In the genomic region with DNA sequence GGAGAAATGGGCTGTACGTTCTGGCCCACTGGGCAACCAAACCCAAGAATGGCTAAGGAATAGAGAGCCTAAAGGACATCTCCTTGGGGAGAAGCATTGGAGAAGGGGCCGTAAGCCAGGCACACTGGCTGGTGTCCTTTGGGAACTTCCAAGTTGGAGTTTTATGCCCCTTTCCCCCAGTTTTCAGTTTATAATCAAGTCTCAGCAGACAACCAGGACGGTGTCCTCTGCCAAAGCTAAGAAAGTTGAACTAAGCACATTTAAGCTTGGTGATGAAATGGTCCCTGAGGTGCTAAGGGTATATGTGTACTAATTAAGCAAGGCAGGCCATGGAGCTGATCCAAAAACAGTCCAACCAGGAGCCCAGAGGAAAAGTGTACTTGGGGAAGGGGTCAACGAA, we compare ENCODE assay signal across 27 mouse cellular contexts.
DNase-seq lines count a peak whose midpoint lies in the region; ATAC-seq and TF ChIP-seq lines count a peak whose summit lies in the region.
"Had no signal": no experiment of that assay in that cellular context is flagged by ENCODE, and none has a peak within 500 bp of the region (broad histone marks: within the 10 kb centered on the region; RNA-seq: fewer than 3 reads in every experiment).

No protein-coding gene starts in this region.

- no peak overlapping the region for H3K4me2 ChIP-seq in limb, embryonic 14.5 days (replicated peaks; ENCODE audit: low read depth, low read length, severe bottlenecking)
- H3K4me2 ChIP-seq in forebrain, embryonic 15.5 days (replicated peaks): no peak overlapping the region
- H3K4me2 ChIP-seq: heart, embryonic 13.5 days; intestine, embryonic 15.5 days; lung, embryonic 14.5 days; midbrain, embryonic 15.5 days; neural tube, embryonic 15.5 days had no signal

- no peak for TF ChIP-seq POLR2A in limb, embryonic 14.5 days (IDR thresholded peaks at IDR 0.05; ENCODE audit: borderline replicate concordance, extremely low read depth, insufficient read depth, insufficient read length)

- no peaks in the 10 kb centered on the region for H3K36me3 ChIP-seq in limb, embryonic 14.5 days (ENCODE audit: control insufficient read depth, insufficient read depth, low read length)
- H3K36me3 ChIP-seq in forebrain, embryonic 15.5 days: no peaks in the 10 kb centered on the region
- H3K36me3 ChIP-seq in hindbrain, embryonic 10.5 days: no peaks in the 10 kb centered on the region
- H3K36me3 ChIP-seq: forebrain, embryonic 10.5 days; heart, embryonic 13.5 days; intestine, embryonic 15.5 days; midbrain, embryonic 15.5 days; neural tube, embryonic 15.5 days had no signal

- 65% methylated on average over 4 of the region's 4 CpGs for WGBS in limb, embryonic 14.5 days
- 93% methylated on average over 4 of the region's 4 CpGs for WGBS in forebrain, embryonic 15.5 days
- WGBS in hindbrain, embryonic 10.5 days: 94% methylated on average over 4 of the region's 4 CpGs

- no peak overlapping the region for H3K4me3 ChIP-seq in gastrocnemius, adult 2 months
- no peak overlapping the region for H3K4me3 ChIP-seq in brown adipose tissue, adult 24 weeks (ENCODE audit: insufficient read depth, low read depth, low read length)
- H3K4me3 ChIP-seq in limb, embryonic 14.5 days (replicated peaks; ENCODE audit: low read length): no peak overlapping the region
- no peak overlapping the region for H3K4me3 ChIP-seq in forebrain, embryonic 15.5 days
- no peak overlapping the region for H3K4me3 ChIP-seq in hindbrain, embryonic 10.5 days
- H3K4me3 ChIP-seq: forebrain, embryonic 10.5 days; heart, adult 2 months; heart, embryonic 13.5 days; intestine, embryonic 15.5 days; layer of hippocampus, adult 2 months; midbrain, embryonic 15.5 days; neural tube, embryonic 15.5 days had no signal

- no peak for DNase-seq in gastrocnemius, adult 2 months
- DNase-seq in gastrocnemius, postnatal 10 days: no peak
- peak; percentile 98 for DNase-seq in fat pad, adult 2 months (ENCODE audit: extremely low read depth, low read depth, low spot score)
- DNase-seq in limb, embryonic 14.5 days (ENCODE audit: low spot score): no peak
- no peak for DNase-seq in hindbrain, embryonic 10.5 days (ENCODE audit: low spot score)
- DNase-seq: cerebellum, adult 11-12 months; cerebellum, adult 9-11 months; embryo, embryonic 11 days; gastrocnemius, postnatal 25 days; heart, adult 2 months; heart, postnatal 10 days; kidney, adult 2 months; kidney, postnatal 36 days; lung, embryonic 14.5 days; lung, postnatal 14 days; spleen, adult 18-20 months had no signal

- intact Hi-C loops in gastrocnemius, adult 2 months (cut with DNase I): loop anchor here (5.0 to 10.0 kb wide), 3 partner anchors 38 to 170 kb away; partner anchors contain the start of gene Tgfbr3

- no peak for ATAC-seq in limb, embryonic 14.5 days (ENCODE audit: low FRiP score, low read depth)
- ATAC-seq in forebrain, embryonic 15.5 days (replicated peaks): no peak
- ATAC-seq: forebrain, embryonic 16.5 days; hindbrain, embryonic 16.5 days; intestine, embryonic 15.5 days; midbrain, embryonic 15.5 days had no signal

- H3K4me1 ChIP-seq in brown adipose tissue, adult 24 weeks (ENCODE audit: control insufficient read depth, insufficient read depth, insufficient read length, low read length): peaks cover 54% of the 10 kb centered on the region
- H3K4me1 ChIP-seq in limb, embryonic 14.5 days (ENCODE audit: control insufficient read depth, insufficient read depth, low read length): peaks cover 73% of the 10 kb centered on the region
- H3K4me1 ChIP-seq in forebrain, embryonic 15.5 days: peaks cover 21% of the 10 kb centered on the region
- H3K4me1 ChIP-seq in hindbrain, embryonic 10.5 days (replicated peaks): peaks cover 17% of the 10 kb centered on the region

- peak overlapping the region; percentile 84 for H3K27ac ChIP-seq in gastrocnemius, adult 2 months
- peak overlapping the region; percentile 79 for H3K27ac ChIP-seq in brown adipose tissue, adult 24 weeks (replicated peaks; ENCODE audit: low read depth, low read length)
- peak overlapping the region; percentile 35 for H3K27ac ChIP-seq in limb, embryonic 14.5 days (replicated peaks; ENCODE audit: low read depth, low read length)
- H3K27ac ChIP-seq in forebrain, embryonic 15.5 days (replicated peaks): no peak overlapping the region
- H3K27ac ChIP-seq in hindbrain, embryonic 10.5 days: no peak overlapping the region
- H3K27ac ChIP-seq: heart, adult 2 months; intestine, embryonic 15.5 days; layer of hippocampus, adult 2 months; liver, embryonic 14.5 days; midbrain, embryonic 15.5 days; neural tube, embryonic 15.5 days had no signal

- H3K9me3 ChIP-seq in limb, embryonic 14.5 days (ENCODE audit: control insufficient read depth, low read length): no peaks in the 10 kb centered on the region
- H3K9me3 ChIP-seq in forebrain, embryonic 15.5 days: no peaks in the 10 kb centered on the region
- no peaks in the 10 kb centered on the region for H3K9me3 ChIP-seq in hindbrain, embryonic 10.5 days
- H3K9me3 ChIP-seq: forebrain, embryonic 10.5 days; heart, embryonic 13.5 days; intestine, embryonic 15.5 days; midbrain, embryonic 15.5 days; neural tube, embryonic 15.5 days had no signal

- no peak for TF ChIP-seq CTCF in gastrocnemius, adult 2 months (IDR thresholded peaks at IDR 0.05)

- no peak overlapping the region for H3K9ac ChIP-seq in limb, embryonic 14.5 days (ENCODE audit: low read depth, low read length, severe bottlenecking)
- no peak overlapping the region for H3K9ac ChIP-seq in forebrain, embryonic 15.5 days (replicated peaks)
- H3K9ac ChIP-seq: heart, embryonic 13.5 days; intestine, embryonic 15.5 days; liver, embryonic 14.5 days; lung, embryonic 14.5 days; midbrain, embryonic 15.5 days; neural tube, embryonic 15.5 days had no signal

- H3K27me3 ChIP-seq in limb, embryonic 14.5 days (ENCODE audit: control insufficient read depth, insufficient read depth, low read length): no peaks in the 10 kb centered on the region
- peaks cover 22% of the 10 kb centered on the region; the same call in 1 of the 2 replicates for H3K27me3 ChIP-seq in forebrain, embryonic 15.5 days
- no peaks in the 10 kb centered on the region for H3K27me3 ChIP-seq in hindbrain, embryonic 10.5 days (ENCODE audit: insufficient read depth, poor library complexity, severe bottlenecking)
- H3K27me3 ChIP-seq: heart, embryonic 13.5 days; intestine, embryonic 15.5 days; midbrain, embryonic 15.5 days; neural tube, embryonic 15.5 days had no signal

Comparison
In these comparisons a context has a peak if more than half of its experiments do, and no peak if none do; other contexts are left out.
1. H3K27ac ChIP-seq: peak in gastrocnemius, adult 2 months (single experiment), brown adipose tissue, adult 24 weeks (single experiment) and limb, embryonic 14.5 days (single experiment); none in forebrain, embryonic 15.5 days (single experiment) and hindbrain, embryonic 10.5 days (single experiment).